Mouse (Mus musculus) gastrocnemius, postnatal 25 days (tissue): ENCODE data around the gene Sdk2. TPM values are rescaled to one million over a fixed set of nuclear protein-coding genes. Genes with fewer than 3 reads are reported as not detected.

Source experiments
- DNase-seq: peaks from one replicate; pipeline ENCODE4 v3.0.0; 2022
- total RNA-seq, 2 experiments: library from RNA; stranded (reverse); gene quantifications; 1 replicate in 1 of 2; 2 replicates in 1 of 2; pipeline ENCODE4 v1.2.3; 2021

Sdk2 gene
- total RNA-seq, 2 experiments from 2014 or later: 0.75 to 1.4 TPM

- DNase-seq: no peak
Measured at GRCm38 (mm10) chr11:113763449-113763848, 303.4 kb downstream of the Sdk2 start.

DNA sequence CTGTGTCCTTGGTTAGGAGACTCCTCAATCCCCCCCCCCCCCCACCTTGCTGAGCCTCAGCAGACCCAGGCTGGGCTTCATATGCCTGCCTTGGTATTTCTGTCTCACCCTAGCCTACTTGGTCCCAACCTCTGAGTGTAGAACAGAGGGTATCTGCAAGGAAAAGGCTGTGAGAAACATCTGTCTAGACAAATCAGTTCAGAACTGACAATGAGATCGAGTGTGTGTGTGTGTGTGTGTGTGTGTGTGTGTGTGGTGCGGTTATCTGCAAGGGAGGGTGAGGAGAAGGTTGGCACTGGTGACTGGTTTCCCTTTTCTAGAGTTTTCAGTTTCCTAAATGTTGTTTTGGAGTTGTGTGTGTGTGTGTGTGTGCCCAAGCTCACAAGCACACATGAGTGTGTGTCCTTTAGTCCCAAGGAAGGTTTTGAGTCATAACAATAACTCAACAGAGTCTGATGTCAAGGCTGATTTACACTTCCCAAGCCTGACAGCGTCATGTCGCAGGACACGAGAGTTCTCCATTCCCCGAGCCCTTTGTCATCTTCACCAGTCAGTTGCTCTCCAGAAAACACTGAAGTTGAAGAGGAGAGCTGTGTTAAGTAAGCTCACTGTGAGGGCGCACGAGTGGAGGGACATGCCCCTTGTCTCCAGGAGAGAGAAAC lies 304.6 kb downstream of the Sdk2 start:
- no peak for DNase-seq

DNA sequence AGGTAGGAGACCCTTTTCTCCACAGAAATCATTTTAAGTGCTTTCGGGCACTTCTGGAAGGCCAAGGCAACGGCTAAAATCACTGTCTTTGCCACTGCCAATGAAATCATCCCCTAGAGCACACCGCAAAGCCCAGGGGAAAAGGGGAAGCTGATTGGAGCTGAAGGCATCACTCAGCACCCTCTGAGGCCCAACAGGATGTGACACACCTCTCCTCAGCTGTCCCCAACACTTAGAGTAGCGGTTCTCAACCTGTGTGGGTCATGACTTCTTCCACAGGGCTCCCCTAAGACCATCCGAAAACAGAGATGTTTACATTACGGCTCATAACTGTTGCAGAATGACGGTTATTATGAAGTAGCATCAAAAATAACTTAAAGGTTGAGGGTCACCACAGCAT lies 305.2 kb downstream of the Sdk2 start:
- DNase-seq: no peak

GRCm38 (mm10) chr11:113760476-113760875 lies 306.4 kb downstream of the Sdk2 start:
- DNase-seq: no peak

- DNase-seq: no peak
Measured at GRCm38 (mm10) chr11:113758851-113759250, 308.0 kb downstream of the Sdk2 start.

DNA sequence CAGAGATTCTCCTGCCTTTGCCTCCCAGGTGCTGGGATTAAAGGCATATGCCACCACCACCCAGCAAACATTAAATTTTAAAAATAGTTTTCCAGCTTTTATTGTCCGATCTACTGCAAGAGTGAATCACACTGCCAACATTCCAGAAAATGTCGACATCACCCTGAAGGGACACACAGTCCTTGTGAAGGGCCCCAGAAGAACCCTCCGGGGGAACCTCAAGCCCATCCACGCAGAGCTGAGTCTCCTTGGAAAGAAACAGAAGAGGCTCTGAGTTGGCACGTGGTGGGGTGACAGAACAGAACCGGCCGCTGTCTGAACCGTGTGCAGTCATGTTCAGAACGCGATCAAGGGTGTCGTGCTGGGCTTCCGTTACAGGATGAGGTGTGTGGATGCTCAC lies 310.3 kb downstream of the Sdk2 start:
- no peak for DNase-seq

DNA sequence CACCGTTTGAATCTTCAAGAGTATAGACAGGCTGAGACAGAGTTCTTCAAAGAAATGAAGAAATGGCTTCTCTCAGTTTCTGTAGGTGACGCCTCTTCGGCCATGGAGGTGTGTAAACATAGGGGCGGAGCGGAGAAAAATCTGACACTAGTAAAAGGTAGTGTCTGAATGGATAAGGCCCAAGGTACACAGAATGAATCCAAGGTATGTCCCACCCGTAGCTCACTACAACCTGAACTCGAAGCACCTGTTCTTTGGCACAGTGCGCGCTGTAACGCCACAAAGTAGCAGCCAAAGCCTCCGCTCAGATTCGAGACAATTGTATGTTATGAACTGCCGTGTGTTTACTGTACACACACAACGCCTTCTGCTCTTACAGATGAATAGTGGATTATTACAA lies 311.0 kb downstream of the Sdk2 start:
- DNase-seq: no peak

- DNase-seq: no peak
Measured at GRCm38 (mm10) chr11:113754845-113755244, 312.0 kb downstream of the Sdk2 start.

DNA sequence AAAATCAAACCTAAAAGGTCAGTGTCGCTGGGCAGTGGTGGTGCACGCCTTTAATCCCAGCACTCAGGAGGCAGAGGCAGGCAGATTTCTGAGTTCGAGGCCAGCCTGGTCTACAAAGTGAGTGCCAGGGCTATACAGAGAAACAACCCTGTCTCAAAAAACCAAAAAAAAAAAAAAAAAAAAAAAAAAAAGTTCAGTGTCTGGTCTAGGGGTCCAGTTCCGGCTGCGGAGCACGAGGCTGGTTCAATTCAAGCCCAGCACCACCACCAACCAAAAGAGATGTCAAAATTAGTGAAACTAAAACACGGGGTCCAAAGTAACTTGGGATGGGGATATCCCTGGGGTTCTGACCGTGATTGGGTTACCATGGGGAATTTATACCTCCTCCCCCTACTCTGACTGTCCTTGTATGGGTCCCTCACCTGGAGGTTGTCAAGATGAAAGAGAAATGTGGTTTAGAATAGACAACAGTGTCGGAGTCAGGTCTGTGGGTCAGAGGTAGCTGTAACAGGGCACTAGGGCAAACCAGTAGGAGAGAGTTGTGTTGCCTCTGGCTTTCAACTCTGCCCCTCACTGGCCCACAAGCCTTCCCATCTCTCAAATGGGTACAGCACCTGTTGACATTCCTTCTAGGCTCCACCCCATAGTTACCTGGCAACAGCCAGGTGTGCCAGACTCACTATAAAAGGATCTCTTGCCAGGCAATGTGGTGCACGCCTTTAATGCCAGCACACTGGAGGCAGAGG lies 314.0 kb downstream of the Sdk2 start:
- no peak for DNase-seq

DNA sequence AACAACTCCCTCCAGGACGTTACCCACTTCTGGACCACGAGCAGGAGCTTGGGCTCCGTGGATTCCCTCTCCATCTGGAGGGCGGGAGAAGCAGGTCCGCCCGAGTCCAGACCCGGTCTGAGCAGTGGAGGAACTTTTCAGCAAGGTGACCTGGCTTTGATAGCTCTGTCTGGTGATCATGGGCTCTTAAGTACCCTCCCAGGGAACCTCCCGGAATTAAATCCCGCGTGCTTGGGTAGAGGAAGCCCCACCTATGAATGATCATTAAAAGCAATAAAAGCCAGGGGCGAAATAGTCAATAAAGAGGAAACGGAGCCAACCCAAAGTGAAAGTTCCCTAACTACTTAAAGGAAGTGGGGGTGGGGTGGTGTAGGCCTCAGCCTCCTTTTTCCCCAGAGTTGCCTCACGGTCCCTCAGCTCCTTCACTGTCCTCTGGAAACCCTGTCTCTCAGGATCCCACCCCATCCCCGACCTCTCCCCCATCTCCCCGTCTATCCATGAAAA lies 314.6 kb downstream of the Sdk2 start:
- DNase-seq: no peak

DNA sequence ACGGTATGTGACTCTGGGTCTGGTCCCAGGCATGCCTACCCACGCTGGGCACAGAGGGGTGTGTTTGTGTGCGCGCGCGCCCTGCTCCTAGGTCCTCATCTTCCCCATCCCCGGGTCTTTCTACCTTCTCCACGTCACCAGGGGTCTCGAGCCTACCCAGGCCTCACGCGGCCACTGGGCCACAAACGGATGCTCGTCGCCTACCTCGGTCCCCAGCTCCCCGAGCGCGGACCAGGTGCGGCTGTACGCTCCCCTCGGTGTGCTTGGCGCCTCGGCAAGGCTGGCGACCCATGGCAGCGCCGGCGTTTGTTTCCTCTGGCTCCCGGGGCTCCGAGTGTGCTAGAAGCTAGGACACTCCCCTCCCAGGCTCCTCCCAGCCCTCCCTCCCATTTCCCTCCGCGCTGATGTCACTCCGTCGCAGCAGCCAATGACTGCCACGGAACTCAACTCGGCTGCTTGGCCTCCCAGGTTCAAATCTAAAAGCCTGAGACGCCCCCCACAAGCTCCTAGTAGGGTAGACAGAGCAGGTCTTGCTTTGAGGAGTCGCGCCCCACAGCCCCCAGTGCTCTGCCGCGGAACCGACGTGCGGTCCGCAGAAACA lies 315.3 kb downstream of the Sdk2 start, which contains the start of gene Cdc42ep4:
Gene Cdc42ep4, minus strand, starts transcription at position 398 of the 601 bp plus-strand sequence.
- peak; percentile 86 for DNase-seq

DNA sequence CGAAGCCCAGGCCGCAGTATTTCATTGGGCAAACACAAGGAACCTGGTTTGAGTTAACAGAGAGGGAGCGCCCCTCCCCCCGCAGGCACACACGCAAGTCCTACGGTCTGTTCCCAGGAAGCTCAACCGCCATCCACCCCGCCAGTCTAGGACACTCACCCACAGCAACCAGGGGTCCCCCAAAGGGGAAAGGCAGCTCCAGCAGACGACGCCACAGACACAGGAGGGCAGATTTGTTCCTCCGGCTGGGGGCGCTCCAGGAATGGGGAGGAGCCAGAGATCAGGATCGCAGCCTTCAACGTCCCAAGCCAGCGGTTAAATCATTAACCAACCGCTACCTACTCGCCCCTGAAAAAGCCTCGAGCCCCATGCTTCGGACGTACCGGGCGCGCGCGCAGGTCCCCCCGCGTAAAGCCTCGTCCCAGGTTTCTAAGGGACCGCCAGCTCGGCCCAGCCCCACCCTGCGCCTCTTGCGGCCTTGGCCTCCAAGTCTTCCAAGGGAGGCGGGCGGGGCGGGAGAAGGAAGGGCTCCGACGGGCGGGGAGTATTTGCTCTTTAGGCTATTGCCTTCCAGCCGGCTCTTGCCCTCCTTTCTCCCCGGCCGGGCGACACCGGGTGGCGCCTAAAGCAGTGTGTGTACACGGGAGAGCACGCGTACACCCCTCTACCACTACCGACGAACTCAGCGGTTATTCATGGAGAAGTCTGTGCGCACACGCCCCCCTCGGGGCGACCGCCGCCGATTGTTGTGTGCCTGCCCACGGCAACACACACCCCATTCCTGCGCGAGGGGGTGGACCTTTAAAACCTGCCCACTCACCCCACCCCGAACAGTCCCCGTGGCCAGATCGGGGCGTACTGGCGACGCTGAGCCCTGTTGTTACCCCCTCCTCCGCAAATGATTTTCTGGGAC lies 316.0 kb downstream of the Sdk2 start:
- peak; percentile 73 for DNase-seq

DNA sequence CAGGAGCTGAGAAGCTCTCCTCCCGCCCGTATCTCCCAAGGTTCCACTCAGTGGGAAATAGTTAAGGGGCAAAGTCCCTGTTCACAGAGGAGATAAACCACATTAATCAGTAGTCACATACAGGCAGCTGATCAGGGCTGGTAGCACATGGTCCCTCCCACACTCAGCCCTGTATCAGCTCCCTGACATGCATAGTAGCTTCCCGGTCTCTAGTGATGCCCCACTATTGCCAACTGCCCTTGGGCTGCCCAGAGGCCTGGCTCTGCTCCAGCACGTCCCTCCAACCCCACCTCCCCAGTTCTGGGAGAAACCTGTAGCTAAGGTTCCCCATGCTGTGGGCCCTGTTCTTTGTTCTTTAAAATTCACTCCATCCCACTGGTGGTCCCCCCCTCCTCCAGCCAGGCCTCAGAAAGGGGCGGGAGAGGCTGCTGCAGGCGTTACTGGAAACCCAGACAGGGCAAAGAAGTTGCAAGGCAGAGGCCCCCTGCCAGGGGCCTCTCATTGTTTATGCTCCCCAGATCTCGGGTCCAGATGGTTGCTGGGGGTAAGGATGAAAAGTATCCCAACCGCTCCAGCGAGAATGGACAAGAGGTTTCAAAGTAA lies 317.0 kb downstream of the Sdk2 start:
- DNase-seq: no peak

DNA sequence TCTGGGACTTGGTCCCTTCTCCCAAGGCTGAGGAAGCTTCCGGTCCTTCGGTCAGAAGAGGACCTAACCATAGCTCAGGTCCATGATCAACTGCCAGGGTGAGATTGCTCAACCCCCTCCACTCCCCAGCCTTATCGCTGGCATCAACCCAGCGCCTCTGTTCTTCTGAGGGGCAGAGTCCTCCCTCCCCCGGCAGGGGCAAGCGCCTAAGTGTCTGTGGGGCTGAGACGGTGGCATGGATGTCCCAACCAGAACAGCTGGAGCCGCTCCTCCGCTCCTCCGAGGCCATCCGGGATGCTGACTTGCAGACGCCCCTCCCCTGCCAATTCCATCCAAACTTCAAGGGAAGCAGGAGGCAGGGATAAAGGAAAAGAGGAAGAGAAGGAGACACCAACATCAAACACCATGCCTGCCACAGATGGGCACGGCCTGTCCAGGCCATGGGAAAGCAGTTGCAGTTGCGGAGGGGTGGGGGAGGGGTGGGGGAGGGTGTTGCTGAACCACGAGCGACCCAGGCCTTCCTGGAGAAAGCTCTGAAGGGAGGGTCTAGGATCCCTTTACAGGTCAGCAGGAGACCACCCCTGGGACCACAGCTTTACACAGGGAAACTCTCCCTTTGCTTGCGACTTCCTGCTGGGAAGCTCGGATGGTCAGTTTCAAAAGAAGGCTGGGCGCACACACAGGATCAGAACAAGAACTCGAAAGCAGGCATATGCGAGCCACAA lies 317.9 kb downstream of the Sdk2 start:
- DNase-seq: peak; percentile 35

GRCm38 (mm10) chr11:113747725-113748380 lies 319.0 kb downstream of the Sdk2 start:
- DNase-seq: no peak

- DNase-seq: no peak
Measured at GRCm38 (mm10) chr11:113747056-113747455, 319.8 kb downstream of the Sdk2 start.

DNA sequence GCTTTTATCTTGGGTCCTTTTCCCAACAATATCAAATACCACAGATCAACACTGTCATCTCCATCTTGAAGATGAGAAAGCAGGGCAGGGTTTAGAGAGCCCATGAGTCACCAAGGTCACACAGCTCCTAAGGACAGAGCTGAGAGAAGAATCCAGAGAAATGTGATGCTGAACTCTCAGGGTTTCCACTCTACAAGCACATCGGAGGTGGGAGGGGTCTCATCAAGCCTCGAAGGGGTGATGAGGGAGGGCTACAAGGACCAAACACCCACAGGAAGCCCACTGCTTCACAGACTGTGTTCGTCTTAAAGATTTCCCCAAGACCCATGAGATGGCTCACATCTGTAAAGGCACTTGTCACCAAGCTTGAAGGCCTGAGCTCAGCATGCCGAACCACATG lies 320.9 kb downstream of the Sdk2 start:
- no peak for DNase-seq

DNA sequence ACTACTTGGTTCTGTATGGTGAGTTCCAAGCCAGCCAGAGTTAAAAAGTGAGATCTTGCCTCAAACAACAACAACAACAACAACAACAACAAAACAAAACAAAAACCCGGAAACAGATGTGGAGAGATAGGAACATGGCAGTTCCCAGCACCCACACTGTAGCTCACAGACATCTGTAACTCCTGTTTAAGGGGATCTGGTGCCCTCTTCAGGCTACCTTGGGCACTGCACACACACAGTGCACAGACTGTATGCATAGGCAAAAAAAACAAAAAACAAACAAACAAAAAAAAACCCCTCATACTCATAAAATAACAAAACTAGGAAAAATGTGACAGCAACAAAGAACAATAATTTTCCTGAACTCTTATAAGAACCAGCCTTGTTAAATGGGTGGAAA lies 323.8 kb downstream of the Sdk2 start:
- no peak for DNase-seq

GRCm38 (mm10) chr11:113740100-113740499 lies 326.7 kb downstream of the Sdk2 start:
- DNase-seq: no peak

DNA sequence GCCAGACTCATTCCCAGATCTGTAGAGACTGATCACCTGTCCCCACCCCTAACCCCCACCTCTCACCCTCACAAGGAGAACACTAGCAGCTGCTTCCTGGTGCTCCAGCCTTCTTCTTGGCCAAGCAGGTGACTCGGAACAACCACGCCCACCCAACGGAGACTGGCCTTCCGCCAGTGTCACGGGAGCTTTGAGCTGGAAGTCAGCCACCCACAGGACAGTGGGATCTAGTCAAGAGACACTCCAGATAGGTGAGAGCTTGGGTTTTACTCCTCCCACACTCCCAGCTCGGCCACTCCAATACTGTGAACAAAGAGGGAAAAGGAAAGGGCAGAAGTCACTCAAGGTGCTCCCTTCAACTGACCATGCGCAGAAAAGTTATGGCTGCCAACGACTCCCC lies 327.6 kb downstream of the Sdk2 start:
- DNase-seq: no peak
